Mouse (Mus musculus): Measurements from ENCODE around the gene Arhgdib. TPM values are rescaled to one million over a fixed set of nuclear protein-coding genes. Genes with fewer than 3 reads are reported as not detected.

The Arhgdib gene
- total and polyA plus RNA-seq, 2 experiments from 2014 or later = 45.9 to 56.7 TPM

- peaks cover 26% of the 10 kb centered on the region; the same call in 1 of the 2 replicates for H3K36me3 ChIP-seq (replicated peaks; ENCODE audit: control insufficient read depth, insufficient read depth, low read length)
- no peak overlapping the region for H3K4me3 ChIP-seq (ENCODE audit: low read depth, low read length)
- H3K27me3 ChIP-seq (ENCODE audit: control insufficient read depth, insufficient read depth, low read length) = no peaks in the 10 kb centered on the region
- WGBS = 61% methylated on average over 8 of the region's 8 CpGs
- DNase-seq (ENCODE audit: low spot score) (no peak), ATAC-seq (ENCODE audit: insufficient read depth, low read depth) (no peak)
- 0 out of 2 replicates have a peak overlapping the region, but pooled peaks have one; percentile 7 for H3K27ac ChIP-seq (ENCODE audit: low read depth)
- H3K4me1 ChIP-seq (ENCODE audit: control insufficient read depth, insufficient read depth) = no peaks in the 10 kb centered on the region
- TF ChIP-seq CTCF (IDR thresholded peaks at IDR 0.05; ENCODE audit: low read depth) (no peak), EP300 (IDR thresholded peaks at IDR 0.05; ENCODE audit: low read depth) (no peak)
- H3K4me2 ChIP-seq (ENCODE audit: low read depth, low read length) = no peak overlapping the region
- no peaks in the 10 kb centered on the region for H3K9me3 ChIP-seq (replicated peaks; ENCODE audit: control insufficient read depth, low read length)
- no peak overlapping the region for H3K9ac ChIP-seq (replicated peaks; ENCODE audit: low read depth, low read length)
Observed at GRCm38 (mm10) chr6:136925049-136925448, 16.6 kb downstream of the Arhgdib start.

- Histone ChIP-seq H3K4me2 (ENCODE audit: low read depth, low read length) (no peak within 1 kb of the TSS), H3K27ac (ENCODE audit: low read depth) (no peak within 1 kb of the TSS), H3K4me3 (ENCODE audit: low read depth, low read length) (no peak within 1 kb of the TSS), H3K9me3 (replicated peaks; ENCODE audit: control insufficient read depth, low read length) (no peaks in the 10 kb centered on the region), H3K4me1 (ENCODE audit: control insufficient read depth, insufficient read depth) (no peaks in the 10 kb centered on the region), H3K27me3 (ENCODE audit: control insufficient read depth, insufficient read depth, low read length) (no peaks in the 10 kb centered on the region), H3K36me3 (replicated peaks; ENCODE audit: control insufficient read depth, insufficient read depth, low read length) (peaks cover 21% of the 10 kb centered on the region; the same call in 1 of the 2 replicates), H3K9ac (replicated peaks; ENCODE audit: low read depth, low read length) (no peak within 1 kb of the TSS)
- no peak for DNase-seq (ENCODE audit: low spot score)
- TF ChIP-seq CTCF (IDR thresholded peaks at IDR 0.05; ENCODE audit: low read depth) = no peak
- no peak for TF ChIP-seq EP300 (IDR thresholded peaks at IDR 0.05; ENCODE audit: low read depth)
- no peak for ATAC-seq (ENCODE audit: insufficient read depth, low read depth)
- WGBS = 90% methylated on average over 8 of the region's 8 CpGs
Observed at GRCm38 (mm10) chr6:136923532-136923931, 18.2 kb downstream of the Arhgdib start, which contains the start of gene Pde6h. TSS of gene Pde6h (plus strand) at chr6:136923832.

- Histone ChIP-seq H3K36me3 (replicated peaks; ENCODE audit: control insufficient read depth, insufficient read depth, low read length) (peaks cover 15% of the 10 kb centered on the region; the same call in 1 of the 2 replicates), H3K9ac (replicated peaks; ENCODE audit: low read depth, low read length) (no peak overlapping the region), H3K4me1 (ENCODE audit: control insufficient read depth, insufficient read depth) (no peaks in the 10 kb centered on the region), H3K4me3 (ENCODE audit: low read depth, low read length) (no peak overlapping the region), H3K4me2 (ENCODE audit: low read depth, low read length) (no peak overlapping the region), H3K27ac (ENCODE audit: low read depth) (no peak overlapping the region), H3K27me3 (ENCODE audit: control insufficient read depth, insufficient read depth, low read length) (no peaks in the 10 kb centered on the region), H3K9me3 (replicated peaks; ENCODE audit: control insufficient read depth, low read length) (no peaks in the 10 kb centered on the region)
- ATAC-seq (ENCODE audit: insufficient read depth, low read depth) (no peak), DNase-seq (ENCODE audit: low spot score) (no peak)
- WGBS = 82% methylated on average over 7 of the region's 7 CpGs
- no peak for TF ChIP-seq CTCF (IDR thresholded peaks at IDR 0.05; ENCODE audit: low read depth)
- no peak for TF ChIP-seq EP300 (IDR thresholded peaks at IDR 0.05; ENCODE audit: low read depth)
Observed at GRCm38 (mm10) chr6:136922871-136923270, 18.8 kb downstream of the Arhgdib start.

- no peak within 1 kb of the TSS for H3K4me3 ChIP-seq (ENCODE audit: low read depth, low read length)
- no peak for ATAC-seq (ENCODE audit: insufficient read depth, low read depth)
- H3K9me3 ChIP-seq (replicated peaks; ENCODE audit: control insufficient read depth, low read length) = no peaks in the 10 kb centered on the region
- no peaks in the 10 kb centered on the region for H3K27me3 ChIP-seq (ENCODE audit: control insufficient read depth, insufficient read depth, low read length)
- WGBS = 50% methylated on average over 5 of the region's 5 CpGs
- no peak for DNase-seq (ENCODE audit: low spot score)
- H3K9ac ChIP-seq (replicated peaks; ENCODE audit: low read depth, low read length) = no peak within 1 kb of the TSS
- TF ChIP-seq CTCF (IDR thresholded peaks at IDR 0.05; ENCODE audit: low read depth) (no peak), EP300 (IDR thresholded peaks at IDR 0.05; ENCODE audit: low read depth) (no peak)
- H3K4me2 ChIP-seq (ENCODE audit: low read depth, low read length) = no peak within 1 kb of the TSS
- no peak within 1 kb of the TSS for H3K27ac ChIP-seq (ENCODE audit: low read depth)
- peaks cover 15% of the 10 kb centered on the region; the same call in 1 of the 2 replicates for H3K36me3 ChIP-seq (replicated peaks; ENCODE audit: control insufficient read depth, insufficient read depth, low read length)
- no peaks in the 10 kb centered on the region for H3K4me1 ChIP-seq (ENCODE audit: control insufficient read depth, insufficient read depth)
Observed at GRCm38 (mm10) chr6:136922080-136922479, 19.6 kb downstream of the Arhgdib start, which contains the start of gene Erp27. TSS of gene Erp27 (minus strand) at chr6:136922180.

- Histone ChIP-seq H3K36me3 (replicated peaks; ENCODE audit: control insufficient read depth, insufficient read depth, low read length) (peaks cover 15% of the 10 kb centered on the region; the same call in 1 of the 2 replicates), H3K4me3 (ENCODE audit: low read depth, low read length) (no peak overlapping the region), H3K9ac (replicated peaks; ENCODE audit: low read depth, low read length) (no peak overlapping the region), H3K27me3 (ENCODE audit: control insufficient read depth, insufficient read depth, low read length) (no peaks in the 10 kb centered on the region), H3K4me2 (ENCODE audit: low read depth, low read length) (no peak overlapping the region), H3K9me3 (replicated peaks; ENCODE audit: control insufficient read depth, low read length) (no peaks in the 10 kb centered on the region), H3K27ac (ENCODE audit: low read depth) (no peak overlapping the region), H3K4me1 (ENCODE audit: control insufficient read depth, insufficient read depth) (no peaks in the 10 kb centered on the region)
- DNase-seq (ENCODE audit: low spot score) = no peak
- TF ChIP-seq CTCF (IDR thresholded peaks at IDR 0.05; ENCODE audit: low read depth) (no peak), EP300 (IDR thresholded peaks at IDR 0.05; ENCODE audit: low read depth) (no peak)
- 67% methylated on average over 7 of the region's 7 CpGs for WGBS
- ATAC-seq (ENCODE audit: insufficient read depth, low read depth) = no peak
Observed at GRCm38 (mm10) chr6:136921601-136922000, 20.1 kb downstream of the Arhgdib start.
